Mouse (Mus musculus): ENCODE measurements around the gene Cacybp. TPM values are rescaled to one million over a fixed set of nuclear protein-coding genes. Genes with fewer than 3 reads are reported as not detected.

The Cacybp gene
- 5.1 and 7.9 TPM in 2 replicates for polyA plus RNA-seq (2012; rRNA removed)

- under 1% methylated on average over 76 of the region's 76 CpGs for WGBS
Measured at GRCm38 (mm10) chr1:160212703-160213669, at the start of gene Cacybp. TSS of gene Cacybp (minus strand) at chr1:160212875.

DNA sequence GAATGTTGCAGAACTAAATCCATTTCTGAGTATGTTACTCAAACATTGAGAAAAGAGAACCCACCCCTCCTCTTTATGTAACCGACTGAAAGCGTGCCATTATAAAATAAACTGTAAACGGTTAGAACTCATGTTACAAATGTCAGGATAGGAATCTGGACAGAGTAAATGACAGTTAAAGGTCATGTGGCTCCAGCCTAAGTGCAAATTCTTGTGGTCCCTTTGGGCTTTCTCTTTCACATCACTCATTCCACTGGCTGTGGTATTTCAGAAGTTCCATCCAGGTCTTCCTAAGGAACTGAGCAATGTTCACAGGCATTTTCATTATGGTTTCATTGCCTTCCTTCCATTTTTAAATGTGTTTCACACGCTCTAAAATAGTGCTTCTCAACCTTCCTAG is 49.7 kb upstream of the Cacybp start:
- no peak for DNase-seq (ENCODE audit: low read depth, low spot score)
- 67% methylated on average over 4 of the region's 4 CpGs for WGBS

More at GRCm38 (mm10) chr1:160212703-160213669, at the start of gene Cacybp:
- DNase-seq (ENCODE audit: low read depth, low spot score): peak; percentile 95

DNA sequence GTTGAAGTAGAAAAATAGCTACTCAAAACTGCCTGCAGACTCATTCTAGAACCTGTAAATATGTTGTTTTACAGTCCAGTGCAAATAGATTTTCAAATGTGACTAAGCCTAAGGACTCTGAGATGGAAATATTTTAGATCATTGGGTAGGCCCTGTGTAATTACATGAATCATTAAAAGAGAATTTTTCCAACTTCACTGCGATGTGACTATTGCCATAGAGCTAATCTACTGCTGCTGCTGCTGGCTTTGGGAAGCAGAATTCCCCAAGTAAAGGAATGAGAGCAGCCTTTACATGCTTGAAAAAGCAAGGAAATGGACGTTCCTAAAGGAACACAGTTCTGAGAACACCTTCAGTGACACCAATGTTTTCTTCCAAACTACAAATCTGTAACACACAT is 49.2 kb upstream of the Cacybp start:
- 69% methylated on average over 2 of the region's 2 CpGs for WGBS

GRCm38 (mm10) chr1:160260605-160261004 is 47.9 kb upstream of the Cacybp start:
- DNase-seq (ENCODE audit: low read depth, low spot score): no peak
- WGBS: 75% methylated on average over 4 of the region's 4 CpGs

More for the DNA sequence above, 49.2 kb upstream of the Cacybp start:
- no peak for DNase-seq (ENCODE audit: low read depth, low spot score)

GRCm38 (mm10) chr1:160259884-160260283 is 47.2 kb upstream of the Cacybp start:
- 24% methylated on average over 7 of the region's 7 CpGs for WGBS
- peak; percentile 31 for DNase-seq (ENCODE audit: low read depth, low spot score)

GRCm38 (mm10) chr1:160253108-160253507 is 40.4 kb upstream of the Cacybp start:
- 100% methylated on average over 2 of the region's 2 CpGs for whole genome bisulfite sequencing
- DNase-seq (ENCODE audit: low read depth, low spot score): no peak

DNA sequence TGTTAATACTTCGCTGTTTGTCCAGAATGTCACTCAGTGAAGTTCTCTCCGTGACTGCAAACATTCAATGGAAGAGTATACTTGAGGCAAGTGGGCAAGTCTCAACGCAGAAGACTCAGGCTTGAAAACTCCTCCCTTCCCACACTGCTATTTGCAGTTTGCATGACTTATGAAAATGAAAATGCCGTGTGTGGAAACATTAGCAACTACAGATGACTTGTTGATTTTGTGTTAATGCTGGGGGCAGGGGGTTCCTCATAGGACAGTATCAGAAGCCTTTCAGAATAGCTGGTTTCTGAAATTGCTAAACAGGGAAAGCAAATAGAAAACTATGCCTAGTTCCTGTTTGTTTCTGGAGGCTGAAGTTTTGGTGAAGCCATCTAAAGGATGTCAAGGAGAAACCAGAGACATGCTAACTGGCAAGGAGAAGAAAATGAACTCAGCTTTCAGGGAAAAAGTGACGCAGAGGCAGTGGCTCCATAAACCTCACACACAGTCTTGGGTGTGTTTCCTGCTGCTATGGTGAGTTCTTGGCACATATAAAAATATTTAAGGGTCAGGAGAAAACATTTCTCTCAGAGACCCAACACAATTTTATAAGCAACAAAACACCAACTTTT is 38.8 kb upstream of the Cacybp start:
- no peak for DNase-seq (ENCODE audit: low read depth, low spot score)
- 71% methylated on average over 5 of the region's 5 CpGs for WGBS

DNA sequence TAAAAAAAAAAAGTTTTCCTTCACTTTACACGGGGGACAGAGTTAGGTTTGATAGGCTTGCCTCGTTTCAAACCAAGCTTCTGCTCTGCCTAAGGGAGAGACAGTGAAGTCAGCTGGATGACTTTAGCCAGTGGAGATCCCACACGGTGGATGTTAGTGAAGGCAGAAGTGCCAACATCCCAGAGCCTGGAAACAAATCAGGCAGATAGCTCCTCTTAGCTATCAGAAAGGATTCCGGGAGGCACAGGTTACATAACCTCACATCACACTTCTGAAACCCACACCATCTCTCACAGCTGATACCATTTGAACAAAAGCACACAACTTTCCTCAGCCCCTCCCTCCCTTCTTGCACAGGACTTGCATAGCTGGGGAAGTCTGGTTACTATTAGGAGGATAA is 38.1 kb upstream of the Cacybp start:
- 58% methylated on average over 4 of the region's 4 CpGs for WGBS
- DNase-seq (ENCODE audit: low read depth, low spot score): no peak

GRCm38 (mm10) chr1:160249786-160250185 is 37.1 kb upstream of the Cacybp start:
- DNase-seq (ENCODE audit: low read depth, low spot score): no peak
- 70% methylated on average over 3 of the region's 3 CpGs for WGBS

- no peak for DNase-seq (ENCODE audit: low read depth, low spot score)
- 88% methylated on average over 9 of the region's 9 CpGs for WGBS
Measured at GRCm38 (mm10) chr1:160247473-160247872, 34.8 kb upstream of the Cacybp start.

DNA sequence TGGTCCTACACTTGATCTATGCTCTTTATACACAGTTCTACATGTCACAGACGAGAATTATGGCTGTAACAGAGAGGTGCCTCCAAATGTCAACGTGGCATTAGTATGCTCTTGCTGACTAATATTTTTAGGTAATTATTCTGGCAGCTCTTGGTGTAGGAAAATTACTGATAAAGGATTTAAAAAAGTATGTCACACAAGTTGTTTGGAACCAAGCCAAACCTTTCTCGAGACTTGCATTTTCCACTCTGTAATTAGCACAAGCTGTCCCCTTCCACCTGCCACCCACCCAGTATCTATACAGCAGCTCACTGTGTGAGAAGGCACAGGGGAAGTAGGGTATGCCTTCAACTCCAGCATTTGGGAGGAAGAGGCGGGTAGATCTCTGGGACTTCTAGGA is 34.2 kb upstream of the Cacybp start:
- DNase-seq (ENCODE audit: low read depth, low spot score): no peak
- whole genome bisulfite sequencing: 65% methylated on average over 4 of the region's 4 CpGs

GRCm38 (mm10) chr1:160245954-160246353 is 33.3 kb upstream of the Cacybp start:
- no peak for DNase-seq (ENCODE audit: low read depth, low spot score)
- WGBS: 68% methylated on average over 2 of the region's 2 CpGs

DNA sequence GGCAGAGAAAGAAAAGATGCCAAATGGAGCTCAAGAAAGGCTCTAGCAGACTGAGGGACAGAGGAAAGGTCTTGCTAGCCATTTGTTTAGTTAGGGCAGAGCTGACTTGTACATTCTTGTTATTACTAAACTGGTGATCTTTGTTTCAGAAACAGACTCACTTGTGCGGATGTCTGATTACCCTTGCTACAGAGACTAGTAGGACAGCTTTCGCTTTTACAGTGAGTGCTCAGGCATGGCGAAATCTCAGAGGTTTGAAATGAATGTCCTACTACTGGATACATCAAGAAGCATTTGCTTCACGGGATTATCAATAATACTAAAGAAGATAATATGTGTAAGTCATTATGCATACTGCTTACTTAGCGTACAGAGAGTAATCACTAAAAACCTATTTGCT is 32.0 kb upstream of the Cacybp start:
- WGBS: 97% methylated on average over 5 of the region's 5 CpGs
- no peak for DNase-seq (ENCODE audit: low read depth, low spot score)

DNA sequence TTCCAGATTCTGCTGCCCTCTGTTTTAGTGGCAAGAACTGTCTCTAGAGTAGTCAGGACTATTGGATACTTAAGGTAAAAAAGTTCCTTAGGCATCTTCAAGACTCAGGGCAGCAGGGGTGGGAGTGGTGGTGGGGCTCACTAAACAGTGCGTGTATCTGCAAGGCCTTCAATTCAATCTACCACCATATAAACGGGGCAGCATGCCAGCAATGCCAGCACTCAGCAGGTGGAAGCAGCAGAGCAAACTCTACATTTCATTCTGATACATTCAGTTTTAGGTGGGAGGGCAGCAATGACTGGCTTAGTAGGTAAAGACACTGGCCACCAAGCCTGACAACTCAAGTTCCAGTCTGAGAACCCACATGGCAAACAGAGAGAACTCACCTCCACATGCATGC is 27.4 kb upstream of the Cacybp start:
- no peak for DNase-seq (ENCODE audit: low read depth, low spot score)
- 61% methylated on average over 2 of the region's 2 CpGs for WGBS

GRCm38 (mm10) chr1:160238852-160239443 is 26.3 kb upstream of the Cacybp start:
- DNase-seq (ENCODE audit: low read depth, low spot score): no peak
- WGBS: 95% methylated on average over 1 of the region's 1 CpGs

DNA sequence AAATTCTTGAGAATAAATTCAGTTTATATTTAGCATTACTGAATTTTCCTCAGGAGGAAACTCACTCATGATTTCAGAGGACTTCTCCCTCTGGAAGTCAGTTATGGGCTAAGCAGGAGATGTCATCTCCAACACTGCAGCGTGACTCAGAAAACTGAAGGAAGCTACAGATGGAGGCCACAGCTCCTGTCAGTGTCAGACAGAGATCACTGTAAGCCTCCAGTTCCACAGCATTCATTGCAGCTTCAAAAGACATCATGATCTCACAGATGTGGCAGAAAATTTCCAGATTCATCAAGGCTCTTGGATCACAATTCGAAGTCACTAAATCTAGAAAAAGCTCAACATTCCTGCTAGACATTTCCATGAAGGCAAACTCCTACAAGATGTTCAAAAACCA is 25.3 kb upstream of the Cacybp start:
- DNase-seq (ENCODE audit: low read depth, low spot score): no peak
- WGBS: 93% methylated on average over 2 of the region's 2 CpGs

DNA sequence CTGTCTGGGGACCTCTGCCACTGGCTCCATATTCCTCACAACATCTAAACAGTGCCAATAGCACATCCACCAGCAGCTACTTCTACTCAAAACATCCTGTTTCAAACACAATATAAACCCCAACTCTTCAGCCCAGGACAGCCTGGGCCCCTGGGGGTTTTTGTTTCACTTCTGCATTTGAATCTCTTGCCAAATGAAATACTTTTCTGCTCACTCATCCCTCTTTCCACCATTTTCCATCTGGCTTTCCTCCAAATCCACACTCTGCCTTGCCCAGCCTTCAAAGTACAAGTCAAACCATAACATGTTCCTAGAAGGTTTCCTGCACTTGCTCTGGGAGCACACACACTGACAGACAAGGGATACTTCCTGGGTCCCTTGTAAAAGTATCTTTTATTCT is 21.2 kb upstream of the Cacybp start:
- DNase-seq (ENCODE audit: low read depth, low spot score): no peak

GRCm38 (mm10) chr1:160232113-160232512 is 19.4 kb upstream of the Cacybp start:
- DNase-seq (ENCODE audit: low read depth, low spot score): no peak
- 96% methylated on average over 3 of the region's 3 CpGs for WGBS

DNA sequence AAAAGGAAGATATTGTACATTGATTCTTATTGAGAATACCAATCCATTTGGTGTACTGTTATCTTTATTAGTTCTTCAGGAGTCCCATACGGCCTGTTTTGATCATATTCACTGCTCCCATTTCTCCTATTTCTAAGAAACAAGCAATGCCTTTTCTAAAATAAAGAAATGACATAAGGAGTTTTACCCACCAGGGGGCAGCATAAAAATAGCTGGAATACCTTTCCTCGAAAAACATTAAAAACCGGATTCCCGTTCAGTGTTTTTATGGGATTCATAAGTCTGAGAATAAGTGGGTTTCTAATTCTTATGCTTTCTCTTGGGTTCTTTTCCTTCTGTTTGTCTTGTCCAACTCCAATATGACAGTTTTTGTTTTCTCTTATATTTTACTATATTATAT is 18.3 kb upstream of the Cacybp start:
- peak; percentile 18 for DNase-seq (ENCODE audit: low read depth, low spot score)
- 26% methylated on average over 4 of the region's 4 CpGs for WGBS

DNA sequence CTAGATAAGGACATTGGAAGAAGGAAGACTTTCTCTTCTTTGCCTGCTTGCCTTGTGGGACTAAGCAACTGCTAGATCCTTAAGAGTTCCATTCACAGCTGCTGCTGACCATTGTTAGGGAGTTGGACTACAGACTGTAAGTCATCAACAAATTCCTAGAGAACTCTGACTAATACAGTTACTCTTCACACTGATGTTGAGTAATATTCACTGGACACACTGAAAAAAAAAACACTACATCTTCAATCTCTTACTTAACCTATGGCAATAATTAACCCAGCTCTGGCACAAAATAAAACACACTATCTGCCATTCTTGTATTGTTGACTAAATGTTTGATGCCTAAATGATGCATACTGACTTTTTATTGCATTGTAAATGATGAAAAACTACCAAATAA is 15.2 kb upstream of the Cacybp start:
- no peak for DNase-seq (ENCODE audit: low read depth, low spot score)

DNA sequence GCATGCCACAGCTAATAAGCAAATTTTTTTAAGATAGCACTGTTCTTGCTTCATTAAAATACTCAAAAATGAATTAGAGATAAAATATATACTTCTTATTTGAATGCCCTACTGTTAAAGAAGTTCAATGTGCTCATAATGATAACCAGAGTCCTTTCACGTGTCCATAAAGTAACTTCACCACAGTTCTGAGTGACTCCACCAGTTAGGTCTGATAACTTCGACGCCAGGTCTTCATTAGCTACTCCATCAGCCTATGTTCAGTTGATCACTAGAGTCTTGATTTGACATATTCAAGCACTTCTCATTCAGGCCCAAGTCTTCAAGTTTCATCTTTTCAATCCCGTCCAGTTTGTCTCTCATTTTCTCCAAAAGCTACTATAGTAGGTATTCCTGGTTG is 14.5 kb upstream of the Cacybp start:
- 92% methylated on average over 4 of the region's 4 CpGs for WGBS
- DNase-seq (ENCODE audit: low read depth, low spot score): no peak
